8 mouse cellular contexts compared by ENCODE assay signal in genomic region chr11:51619409-51620060, GRCm38 (mm10). TPM values are rescaled to one million over a fixed set of nuclear protein-coding genes. Genes with fewer than 3 reads are reported as not detected.
DNase-seq lines count a peak whose midpoint lies in the region; ATAC-seq and TF ChIP-seq lines count a peak whose summit lies in the region.

Gene Nhp2, plus strand, starts transcription at chr11:51619735.

- H3K9ac ChIP-seq in kidney, embryonic 14.5 days (ENCODE audit: low read depth, low read length): peak within 1 kb of the TSS; percentile 82
- peak within 1 kb of the TSS; percentile 61 for H3K9ac ChIP-seq in limb, embryonic 15.5 days

- under 1% methylated on average over 51 of the region's 51 CpGs for WGBS in kidney, embryonic 14.5 days
- under 1% methylated on average over 51 of the region's 51 CpGs for WGBS in limb, embryonic 15.5 days

- peak; percentile 91 for ATAC-seq in kidney, embryonic 14.5 days (ENCODE audit: low FRiP score, low TSS enrichment)
- peak; percentile 88 for ATAC-seq in limb, embryonic 15.5 days (ENCODE audit: insufficient number of reproducible peaks, low FRiP score, low TSS enrichment, low read depth)

- H3K4me1 ChIP-seq in bone marrow macrophage, adult 2 months (ENCODE audit: control insufficient read depth, insufficient read depth, low read length): peaks cover 22% of the 10 kb centered on the region
- peaks cover 8% of the 10 kb centered on the region; the same call in 1 of the 2 replicates for H3K4me1 ChIP-seq in embryonic fibroblast, embryonic 13.5 days (ENCODE audit: control insufficient read depth, insufficient read depth, low read length)
- H3K4me1 ChIP-seq in kidney, embryonic 14.5 days (ENCODE audit: control insufficient read depth, insufficient read depth, low read length): peaks cover 16% of the 10 kb centered on the region
- H3K4me1 ChIP-seq in limb, embryonic 15.5 days: peaks cover 36% of the 10 kb centered on the region

- no peak for TF ChIP-seq CTCF in bone marrow macrophage, adult 2 months (IDR thresholded peaks at IDR 0.05; ENCODE audit: low read depth, low read length)
- TF ChIP-seq CTCF in embryonic fibroblast, embryonic 13.5 days (IDR thresholded peaks at IDR 0.05; ENCODE audit: borderline replicate concordance, insufficient read depth, low read length): no peak

- TF ChIP-seq POLR2A in bone marrow macrophage, adult 2 months (IDR thresholded peaks at IDR 0.05; ENCODE audit: borderline replicate concordance, low read depth, low read length): 0 out of 2 replicates have a peak, but pooled peaks have one; percentile 48
- peak; percentile 65 for TF ChIP-seq POLR2A in embryonic fibroblast, embryonic 13.5 days (IDR thresholded peaks at IDR 0.05; ENCODE audit: low read depth, low read length)

- peak within 1 kb of the TSS; percentile 57 for H3K4me2 ChIP-seq in kidney, embryonic 14.5 days (replicated peaks; ENCODE audit: low read depth, low read length)
- H3K4me2 ChIP-seq in limb, embryonic 15.5 days: peak within 1 kb of the TSS; percentile 81

- H3K27ac ChIP-seq in bone marrow macrophage, adult 2 months (ENCODE audit: insufficient read depth, low read depth, low read length): peak within 1 kb of the TSS; percentile 78
- 0 out of 2 replicates have a peak within 1 kb of the TSS, but pooled peaks have one; percentile 5 for H3K27ac ChIP-seq in embryonic fibroblast, embryonic 13.5 days (ENCODE audit: insufficient read depth, low read length)
- H3K27ac ChIP-seq in kidney, embryonic 14.5 days (ENCODE audit: low read depth, low read length): no peak within 1 kb of the TSS
- peak within 1 kb of the TSS; percentile 33; the same call in 1 of the 2 replicates for H3K27ac ChIP-seq in limb, embryonic 15.5 days

- peak; percentile 98 for DNase-seq in A20 (ENCODE audit: low read depth, low spot score)
- DNase-seq in heart, adult 9 months (ENCODE audit: low spot score in 2 of 2): peak; percentile 95 to 98
- DNase-seq in monocyte, adult 2 months (ENCODE audit: low read depth in 1 of 2, low spot score in 2 of 2): peak; percentile 94
- DNase-seq in spleen, postnatal 36 days (ENCODE audit: low spot score in 2 of 2): peak; percentile 85 to 92

- no peaks in the 10 kb centered on the region for H3K27me3 ChIP-seq in kidney, embryonic 14.5 days (ENCODE audit: control insufficient read depth, insufficient read depth, low read length)
- no peaks in the 10 kb centered on the region for H3K27me3 ChIP-seq in limb, embryonic 15.5 days

- H3K36me3 ChIP-seq in kidney, embryonic 14.5 days (ENCODE audit: control insufficient read depth, insufficient read depth, low read length): peaks cover 26% of the 10 kb centered on the region
- peaks cover 26% of the 10 kb centered on the region for H3K36me3 ChIP-seq in limb, embryonic 15.5 days

- no peaks in the 10 kb centered on the region for H3K9me3 ChIP-seq in kidney, embryonic 14.5 days (ENCODE audit: control insufficient read depth, low read length)
- H3K9me3 ChIP-seq in limb, embryonic 15.5 days: no peaks in the 10 kb centered on the region

- peak within 1 kb of the TSS; percentile 96 for H3K4me3 ChIP-seq in bone marrow macrophage, adult 2 months (ENCODE audit: insufficient read depth, low read length)
- H3K4me3 ChIP-seq in embryonic fibroblast, embryonic 13.5 days (ENCODE audit: insufficient read depth, low read length): peak within 1 kb of the TSS; percentile 93
- peak within 1 kb of the TSS; percentile 82 for H3K4me3 ChIP-seq in kidney, embryonic 14.5 days (ENCODE audit: low read length)
- peak within 1 kb of the TSS; percentile 82 for H3K4me3 ChIP-seq in limb, embryonic 15.5 days

RNA-seq across cellular contexts. Expression of gene Nhp2, which starts in this region (rescaled TPM):
- 33.9 and 38.8 TPM in 2 replicates for polyA plus RNA-seq in bone marrow macrophage, adult 2 months (2012; ENCODE audit: insufficient read depth, insufficient read length, missing spikeins)
- 61.2 and 70.9 TPM in 2 replicates for polyA plus RNA-seq in embryonic fibroblast, embryonic 13.5 days (2011; ENCODE audit: insufficient read length, low read depth, missing spikeins)
- 211 and 264 TPM in 2 replicates for polyA plus RNA-seq in kidney, embryonic 14.5 days (2014; fragmentation: Nextera tagmentation; extraction: Ambion mirVana)
- polyA plus RNA-seq in limb, embryonic 15.5 days (2015; fragmentation: Nextera tagmentation; extraction: Ambion mirVana): 147 and 149 TPM in 2 replicates
